In the genomic region with DNA sequence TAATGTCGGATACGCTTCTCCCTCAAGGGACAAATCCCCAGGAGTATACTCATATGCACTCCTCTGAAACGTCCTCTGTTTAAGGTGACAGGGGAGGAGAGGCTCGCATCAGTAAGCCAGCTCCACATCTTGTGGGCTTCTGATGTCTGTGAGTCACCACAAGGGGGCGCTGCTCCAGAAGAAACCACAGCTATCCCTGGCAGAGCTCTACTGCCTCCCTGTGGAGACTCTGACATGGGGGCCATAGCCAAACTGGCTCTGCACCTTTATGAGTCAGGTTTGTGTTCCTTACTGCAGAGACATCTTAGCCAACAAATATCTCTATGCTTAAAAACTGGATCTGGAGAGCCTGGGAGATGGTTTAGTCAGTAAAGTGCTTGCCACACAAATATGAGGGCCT, we compare ENCODE assay signal across 8 mouse cellular contexts. TPM values are rescaled to one million over a fixed set of nuclear protein-coding genes. Genes with fewer than 3 reads are reported as not detected.
A peak's percentile ranks its signal among the peaks of the same experiment; 100 is the strongest.
DNase-seq lines count a peak whose midpoint lies in the region; TF ChIP-seq lines count a peak whose summit lies in the region.
"Had no signal": no experiment of that assay in that cellular context is flagged by ENCODE, and none has a peak within 500 bp of the region (broad histone marks: within the 10 kb centered on the region; RNA-seq: fewer than 3 reads in every experiment).

No protein-coding gene starts in this region.

- intact Hi-C loops in heart, postnatal 14 days (cut with DNase I), result loop anchor here (1.0 to 2.0 kb wide), 2 partner anchors 58 to 105 kb away; no protein-coding TSS in a partner anchor

- peak; percentile 99 to 100 (median 100); a peak in 5 of 6 replicates for TF ChIP-seq CTCF in MEL (IDR thresholded peaks at IDR 0.05 in 2 of 3, conservative IDR thresholded peaks at IDR 0.05 in 1 of 3; ENCODE audit: control insufficient read depth in 1 of 3, insufficient read depth in 1 of 3, low read depth in 2 of 3, low read length in 3 of 3, poor library complexity in 1 of 3, severe bottlenecking in 1 of 3)

- peak; percentile 94 for DNase-seq in MEL (ENCODE audit: low read depth, low spot score)
- DNase-seq in adrenal gland, postnatal 25 days, result peak; percentile 90
- peak; percentile 91 for DNase-seq in embryonic facial prominence, embryonic 10.5 days (ENCODE audit: low spot score)
- peak; percentile 91 to 95 for DNase-seq in heart, postnatal 14 days
- DNase-seq in layer of hippocampus, postnatal 25 days (ENCODE audit: extremely low spot score in 1 of 2, low spot score in 1 of 2), result peak; percentile 82 to 96
- peak; percentile 94 for DNase-seq in mesoderm, embryonic 11.5 days (ENCODE audit: low read depth, low spot score)
- DNase-seq in spleen, postnatal 10 days (ENCODE audit: low spot score in 2 of 2), result peak; percentile 83 to 93

- peak in 1 of 2 experiments; percentile 18; a peak in 1 of 4 replicates for TF ChIP-seq EP300 in MEL (IDR thresholded peaks at IDR 0.05; ENCODE audit: low read depth in 1 of 2, low read length in 2 of 2)

- H3K4me1 ChIP-seq in MEL (ENCODE audit: control insufficient read depth in 1 of 2, insufficient read depth in 2 of 2, low read length in 2 of 2), result peaks cover 0 to 13% of the 10 kb centered on the region in 2 experiments; a peak in 2 of 4 replicates
- H3K4me1 ChIP-seq in embryonic facial prominence, embryonic 10.5 days, result peaks cover 45% of the 10 kb centered on the region

- H3K4me3 ChIP-seq in MEL (ENCODE audit: control insufficient read depth in 1 of 2, insufficient read depth in 1 of 2, low read depth in 2 of 2, low read length in 2 of 2), result no peak overlapping the region
- H3K4me3 ChIP-seq in embryonic facial prominence, embryonic 10.5 days, result no peak overlapping the region
- H3K4me3 ChIP-seq: myocyte had no signal

- H3K79me2 ChIP-seq in MEL (ENCODE audit: control insufficient read depth, insufficient read depth, low read length, poor library complexity), result peaks cover 15% of the 10 kb centered on the region

- H3K9me3 ChIP-seq in MEL (replicated peaks; ENCODE audit: insufficient read depth, low read length), result no peaks in the 10 kb centered on the region
- no peaks in the 10 kb centered on the region for H3K9me3 ChIP-seq in embryonic facial prominence, embryonic 10.5 days

- no peaks in the 10 kb centered on the region for H3K27me3 ChIP-seq in MEL (ENCODE audit: control insufficient read depth in 1 of 2, insufficient read depth in 2 of 2, low read length in 2 of 2)
- no peaks in the 10 kb centered on the region for H3K27me3 ChIP-seq in embryonic facial prominence, embryonic 10.5 days (replicated peaks; ENCODE audit: low read depth, poor library complexity, severe bottlenecking)

- peaks cover 3 to 9% of the 10 kb centered on the region in 2 experiments for H3K36me3 ChIP-seq in MEL (ENCODE audit: control insufficient read depth in 1 of 2, insufficient read depth in 2 of 2, low read length in 2 of 2)
- peaks cover 56% of the 10 kb centered on the region for H3K36me3 ChIP-seq in embryonic facial prominence, embryonic 10.5 days (replicated peaks)

- TF ChIP-seq RAD21 in MEL (IDR thresholded peaks at IDR 0.05; ENCODE audit: low read depth, low read length), result peak; percentile 86

- H3K9ac ChIP-seq in MEL (ENCODE audit: control insufficient read depth, low read depth, low read length, poor library complexity, severe bottlenecking), result no peak overlapping the region

- no peak overlapping the region for H3K27ac ChIP-seq in MEL (ENCODE audit: control insufficient read depth, low read depth, low read length)
- H3K27ac ChIP-seq in embryonic facial prominence, embryonic 10.5 days (replicated peaks), result no peak overlapping the region

- 19% methylated on average over 5 of the region's 5 CpGs for WGBS in embryonic facial prominence, embryonic 10.5 days

- no peak; a peak in 1 of 4 replicates for TF ChIP-seq POLR2A in MEL (IDR thresholded peaks at IDR 0.05; ENCODE audit: control insufficient read depth in 1 of 2, insufficient read depth in 1 of 2, low read depth in 1 of 2, low read length in 2 of 2, poor library complexity in 1 of 2)

TF ChIP-seq in MEL, 35 proteins besides CTCF, POLR2A, EP300 and RAD21 (continues in another document):
- TF ChIP-seq JUND (IDR thresholded peaks at IDR 0.05; ENCODE audit: low read depth, low read length) (peak; percentile 84), KAT2A (conservative IDR thresholded peaks at IDR 0.05; ENCODE audit: low read depth, low read length) (no peak), MYB (IDR thresholded peaks at IDR 0.05; ENCODE audit: low read depth, low read length) (no peak), GABPA (IDR thresholded peaks at IDR 0.05; ENCODE audit: low read depth, low read length) (no peak), RCOR1 (IDR thresholded peaks at IDR 0.05; ENCODE audit: low read depth, low read length) (peak; percentile 53), NRF1 (IDR thresholded peaks at IDR 0.05; ENCODE audit: insufficient read depth, low read depth, low read length, poor library complexity, severe bottlenecking) (no peak), ZC3H11A (IDR thresholded peaks at IDR 0.05; ENCODE audit: low read depth, low read length) (peak; percentile 84), BHLHE40 (IDR thresholded peaks at IDR 0.05; ENCODE audit: borderline replicate concordance, low read depth, low read length) (no peak), USF2 (IDR thresholded peaks at IDR 0.05; ENCODE audit: borderline replicate concordance in 1 of 2, insufficient read depth in 1 of 2, low read depth in 1 of 2, low read length in 2 of 2) (no peak), MXI1 (IDR thresholded peaks at IDR 0.05; ENCODE audit: low read depth, low read length) (no peak; the same call in 1 of the 2 replicates), SIN3A (IDR thresholded peaks at IDR 0.05; ENCODE audit: low read length) (peak; percentile 52; the same call in 1 of the 2 replicates), ETS1 (IDR thresholded peaks at IDR 0.05; ENCODE audit: low read depth, low read length) (no peak), CHD2 (IDR thresholded peaks at IDR 0.05; ENCODE audit: low read length) (no peak), ELF1 (IDR thresholded peaks at IDR 0.05; ENCODE audit: low read depth, low read length) (no peak), ZNF384 (IDR thresholded peaks at IDR 0.05; ENCODE audit: low read depth, low read length) (peak; percentile 44; the same call in 1 of the 2 replicates), TCF12 (IDR thresholded peaks at IDR 0.05; ENCODE audit: low read depth, low read length) (no peak), MAX (IDR thresholded peaks at IDR 0.05; ENCODE audit: low read length) (no peak), GATA1 (IDR thresholded peaks at IDR 0.05; ENCODE audit: low read depth, low read length) (no peak), TBP (IDR thresholded peaks at IDR 0.05; ENCODE audit: low read depth, low read length) (no peak), NELFE (IDR thresholded peaks at IDR 0.05; ENCODE audit: low read depth, low read length) (no peak), UBTF (IDR thresholded peaks at IDR 0.05; ENCODE audit: borderline replicate concordance, insufficient read depth, low read depth, low read length) (no peak), MAFK (IDR thresholded peaks at IDR 0.05; ENCODE audit: borderline replicate concordance, low read depth, low read length) (no peak), ZMIZ1 (IDR thresholded peaks at IDR 0.05; ENCODE audit: low read depth, low read length) (no peak; the same call in 1 of the 2 replicates)

RNA-seq across cellular contexts. Expression of a gene that starts 14.5 kb away (rescaled TPM):
- 32.5 and 40.0 TPM in 2 replicates for total RNA-seq in MEL (2012; rRNA removed)
- 10 to 100 TPM in 1 of 2 experiments, not detected in 1; 73.9 TPM for polyA plus RNA-seq in MEL (2012; ENCODE audit: insufficient read depth in 1 of 2, insufficient read length in 2 of 2, low read depth in 1 of 2, low replicate concordance in 2 of 2, missing spikeins in 1 of 2)
- 12.5 and 15.4 TPM in 2 replicates for total RNA-seq in adrenal gland, postnatal 25 days (2021)
- 33.5 and 35.5 TPM in 2 replicates for polyA plus RNA-seq in embryonic facial prominence, embryonic 10.5 days (2016; fragmentation: Nextera tagmentation; extraction: Ambion mirVana)
- 1 to 10 TPM; 6.0 to 7.4 TPM for total RNA-seq in heart, postnatal 14 days (2021)
- total RNA-seq in layer of hippocampus, postnatal 25 days (2021), result 10 to 100 TPM in 1 of 2 experiments, 1 to 10 TPM in 1; 8.4 to 10.7 TPM

RNA-seq across cellular contexts. Expression of a gene that starts 23.5 kb away (rescaled TPM):
- 30.9 and 37.7 TPM in 2 replicates for total RNA-seq in MEL (2012; rRNA removed)
- 100 to 1,000 TPM in 1 of 2 experiments, not detected in 1; 125 TPM for polyA plus RNA-seq in MEL (2012; ENCODE audit: insufficient read depth in 1 of 2, insufficient read length in 2 of 2, low read depth in 1 of 2, low replicate concordance in 2 of 2, missing spikeins in 1 of 2)
- 83.6 and 96.8 TPM in 2 replicates for total RNA-seq in adrenal gland, postnatal 25 days (2021)
- 130 and 135 TPM in 2 replicates for polyA plus RNA-seq in embryonic facial prominence, embryonic 10.5 days (2016; fragmentation: Nextera tagmentation; extraction: Ambion mirVana)
- total RNA-seq in heart, postnatal 14 days (2021), result 10 to 100 TPM; 30.7 to 31.3 TPM
- total RNA-seq in layer of hippocampus, postnatal 25 days (2021), result 100 to 1,000 TPM in 1 of 2 experiments, 10 to 100 TPM in 1; 96.0 to 106 TPM

RNA-seq across cellular contexts. Expression of a gene that starts 31.4 kb away (rescaled TPM):
- total RNA-seq in MEL (2012; rRNA removed), result 0.19 and 0.26 TPM in 2 replicates
- under 1 TPM in 1 of 2 experiments, not detected in 1; 0.43 TPM for polyA plus RNA-seq in MEL (2012; ENCODE audit: insufficient read depth in 1 of 2, insufficient read length in 2 of 2, low read depth in 1 of 2, low replicate concordance in 2 of 2, missing spikeins in 1 of 2)
- total RNA-seq in adrenal gland, postnatal 25 days (2021), result 14.3 and 23.7 TPM in 2 replicates
- 27.1 and 27.5 TPM in 2 replicates for polyA plus RNA-seq in embryonic facial prominence, embryonic 10.5 days (2016; fragmentation: Nextera tagmentation; extraction: Ambion mirVana)
- 10 to 100 TPM; 37.4 to 39.4 TPM for total RNA-seq in heart, postnatal 14 days (2021)
- 10 to 100 TPM; 22.8 to 23.9 TPM for total RNA-seq in layer of hippocampus, postnatal 25 days (2021)

RNA-seq across cellular contexts. Expression of a gene that starts 43.0 kb away (rescaled TPM):
- 0.33 and 0.73 TPM in 2 replicates for total RNA-seq in MEL (2012; rRNA removed)
- polyA plus RNA-seq in MEL (2012; ENCODE audit: insufficient read depth in 1 of 2, insufficient read length in 2 of 2, low read depth in 1 of 2, low replicate concordance in 2 of 2, missing spikeins in 1 of 2), result 1 to 10 TPM in 1 of 2 experiments, not detected in 1; 1.0 TPM
- total RNA-seq in adrenal gland, postnatal 25 days (2021), result 105 and 106 TPM in 2 replicates
- 23.7 and 25.5 TPM in 2 replicates for polyA plus RNA-seq in embryonic facial prominence, embryonic 10.5 days (2016; fragmentation: Nextera tagmentation; extraction: Ambion mirVana)
- total RNA-seq in heart, postnatal 14 days (2021), result 100 to 1,000 TPM; 148 to 162 TPM
- total RNA-seq in layer of hippocampus, postnatal 25 days (2021), result 10 to 100 TPM; 17.4 to 24.2 TPM

RNA-seq across cellular contexts. Expression of a gene that starts 51.4 kb away (rescaled TPM):
- not detected in 2 replicates for total RNA-seq in MEL (2012; rRNA removed)
- polyA plus RNA-seq in MEL (2012; ENCODE audit: insufficient read depth in 1 of 2, insufficient read length in 2 of 2, low read depth in 1 of 2, low replicate concordance in 2 of 2, missing spikeins in 1 of 2), result not detected
- total RNA-seq in adrenal gland, postnatal 25 days (2021), result not detected in 2 replicates
- 0.52 and 0.57 TPM in 2 replicates for polyA plus RNA-seq in embryonic facial prominence, embryonic 10.5 days (2016; fragmentation: Nextera tagmentation; extraction: Ambion mirVana)
- not detected for total RNA-seq in heart, postnatal 14 days (2021)
- 1 to 10 TPM; 1.1 to 1.3 TPM for total RNA-seq in layer of hippocampus, postnatal 25 days (2021)
- polyA plus RNA-seq: myocyte had no signal

Comparison
In these comparisons a context has a peak if more than half of its experiments do, and no peak if none do; other contexts are left out.
1. RNA of a gene that starts 31.4 kb away (total RNA-seq): 37.4 to 39.4 TPM in heart, postnatal 14 days, 22.8 to 23.9 TPM in layer of hippocampus, postnatal 25 days and 14.3 to 23.7 TPM in adrenal gland, postnatal 25 days; 0.19 to 0.26 TPM in MEL; every median in the first group is over 10 times any median in the second.
2. Peak in every context shown above with its lines, with median percentiles within 50 percentile points of each other: DNase-seq.